Mouse (Mus musculus): ENCODE measurements around the gene Thsd4.

DNA sequence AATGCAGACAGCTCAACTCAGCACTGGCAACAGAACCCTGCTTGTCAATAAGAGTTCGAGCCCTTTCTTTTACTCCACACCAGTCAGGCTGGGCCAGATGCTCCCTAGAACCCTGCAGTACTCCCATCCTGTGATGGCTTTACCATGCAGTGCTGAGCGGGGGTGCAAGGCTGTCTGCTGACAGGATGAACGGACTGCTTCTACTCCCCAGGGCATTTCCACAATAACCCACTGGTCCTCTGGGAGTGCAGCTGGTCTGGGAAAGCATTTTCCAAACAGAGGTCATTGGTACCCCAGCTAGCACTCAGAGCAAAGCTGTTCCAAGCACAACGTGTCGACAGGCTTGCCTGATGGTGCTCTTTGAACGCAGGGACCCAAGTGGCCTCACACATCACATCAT, 226.6 kb downstream of the Thsd4 start:
- TF ChIP-seq MAFK (IDR thresholded peaks at IDR 0.05; ENCODE audit: insufficient read depth, low read depth, low read length), result no peak
- TF ChIP-seq HCFC1 (IDR thresholded peaks at IDR 0.05; ENCODE audit: borderline replicate concordance, insufficient read depth, low read length), result no peak
